Mouse (Mus musculus): ENCODE data around the gene Prim1.

Prim1 gene

DNA sequence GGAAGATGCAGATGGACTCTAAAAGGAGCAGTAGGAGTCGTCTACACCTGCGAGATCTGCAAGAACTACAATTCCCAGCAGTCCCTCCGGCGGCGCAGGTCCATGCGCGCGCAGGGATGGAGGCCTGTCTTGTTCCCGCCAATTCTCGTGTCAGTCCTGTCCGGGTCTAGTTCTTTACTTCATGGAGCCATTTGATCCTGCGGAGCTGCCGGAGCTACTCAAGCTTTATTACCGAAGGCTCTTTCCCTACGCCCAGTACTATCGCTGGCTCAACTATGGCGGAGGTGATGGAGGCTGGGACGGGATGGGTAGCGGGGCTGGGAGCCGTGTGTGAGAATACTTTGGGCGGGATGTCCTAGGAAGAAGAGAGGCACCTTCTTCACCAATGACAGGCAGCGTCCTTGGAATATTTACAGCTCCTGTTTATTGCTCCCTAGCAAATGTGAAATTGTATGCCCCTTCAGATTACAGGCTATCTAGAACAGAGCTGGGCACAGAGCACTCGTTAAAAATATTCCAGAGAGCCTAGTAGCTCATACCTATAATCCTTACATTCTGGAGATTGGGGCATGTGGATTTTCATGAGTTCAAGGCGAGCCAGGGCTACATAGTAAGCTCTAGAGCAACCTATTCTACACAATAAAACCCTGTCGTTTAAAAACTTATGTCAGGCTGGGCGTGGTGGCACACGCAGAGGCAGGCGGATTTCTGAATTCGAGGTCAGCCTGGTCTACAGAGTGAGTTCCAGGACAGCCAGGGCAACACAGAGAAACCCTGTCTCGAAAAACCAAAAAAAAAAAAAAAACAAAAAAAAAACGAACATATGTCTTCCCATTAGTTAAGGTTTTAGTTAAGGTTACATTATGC is at the start of gene Prim1:
Gene Prim1 (plus strand): TSS at position 101 of the 867 bp plus-strand sequence.
- peak; percentile 81 for DNase-seq (ENCODE audit: low read depth)

DNA sequence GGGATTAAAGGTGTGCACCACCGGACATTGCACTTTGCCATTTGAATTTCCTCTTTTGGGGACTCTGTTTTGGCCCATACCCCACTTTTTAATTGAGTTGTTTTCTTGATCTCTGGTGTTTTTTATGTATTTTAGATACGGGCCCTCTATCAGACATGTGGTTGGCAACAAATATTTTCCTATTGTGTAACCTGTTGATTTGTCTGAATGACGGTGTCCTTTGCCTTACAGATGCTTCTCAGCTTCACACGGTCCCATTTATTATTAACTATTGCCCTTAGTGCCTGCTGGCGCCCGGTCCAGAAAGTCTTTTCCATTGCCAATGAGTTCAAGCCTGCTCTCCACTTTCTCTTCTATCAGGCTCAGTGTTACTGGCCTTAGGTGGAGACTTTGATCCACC is 48.5 kb upstream of the Prim1 start:
- DNase-seq (ENCODE audit: low read depth) = no peak

DNA sequence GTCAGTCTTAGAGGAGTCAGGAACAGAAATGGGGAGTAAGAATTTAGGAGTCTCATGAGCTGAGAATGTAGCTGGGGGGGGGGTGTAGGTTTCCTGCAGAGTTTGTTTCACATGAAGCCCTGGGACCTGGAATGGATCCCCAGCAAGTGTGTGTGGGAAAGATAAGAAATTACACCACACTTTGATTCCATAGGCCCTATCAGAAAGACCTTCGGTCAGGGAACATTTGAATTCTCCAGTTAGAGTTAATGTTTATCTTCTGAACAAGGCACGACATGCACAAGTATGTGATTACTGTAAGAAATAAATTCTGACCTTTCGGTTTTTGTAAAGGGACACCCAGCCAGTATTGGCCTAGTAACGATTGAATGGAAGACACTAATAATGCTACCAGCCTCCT is 45.1 kb upstream of the Prim1 start:
- peak; percentile 14 for DNase-seq (ENCODE audit: low read depth)

DNA sequence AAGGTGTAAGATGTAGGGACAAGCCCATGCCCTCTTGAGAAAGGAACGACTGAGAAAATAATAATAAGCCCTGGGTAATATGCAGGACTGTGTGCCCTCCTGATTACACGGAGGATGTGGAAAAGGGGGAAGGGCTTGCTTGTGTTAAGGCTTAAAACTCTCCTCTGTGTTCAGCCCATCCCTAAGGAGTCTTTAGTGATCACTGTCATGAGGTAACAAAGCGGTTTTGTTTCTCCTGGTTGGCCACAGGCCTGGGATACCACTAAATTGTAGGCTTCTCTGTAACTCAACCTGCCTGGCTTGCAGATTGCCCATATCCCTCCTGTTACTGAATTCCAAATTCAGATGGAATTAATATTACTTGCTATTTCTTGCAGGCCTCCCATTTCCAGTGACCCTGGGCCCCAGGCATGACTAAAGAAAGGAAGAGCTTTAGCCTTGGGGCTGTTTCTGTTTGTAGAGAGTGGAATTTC is 44.6 kb upstream of the Prim1 start:
- no peak for DNase-seq (ENCODE audit: low read depth)

DNA sequence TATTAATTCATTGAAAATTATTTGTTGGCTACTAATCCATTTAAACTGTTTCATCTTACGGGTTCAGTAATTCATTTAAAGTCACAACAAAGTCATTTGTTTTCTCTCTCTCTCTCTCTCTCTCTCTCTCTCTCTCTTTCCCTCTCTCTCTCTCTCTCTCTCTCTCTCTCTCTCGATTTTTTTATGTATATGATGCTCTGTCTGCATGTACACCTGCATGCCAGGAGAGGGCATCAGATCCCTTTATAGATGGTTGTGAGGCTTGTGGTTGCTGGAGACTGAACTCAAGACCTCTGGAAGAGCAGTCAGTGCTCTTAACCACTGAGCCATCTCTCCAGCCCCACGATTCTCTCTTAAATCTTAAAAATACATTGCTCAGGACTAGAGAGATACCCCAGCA is 43.8 kb upstream of the Prim1 start:
- DNase-seq (ENCODE audit: low read depth) = no peak

DNA sequence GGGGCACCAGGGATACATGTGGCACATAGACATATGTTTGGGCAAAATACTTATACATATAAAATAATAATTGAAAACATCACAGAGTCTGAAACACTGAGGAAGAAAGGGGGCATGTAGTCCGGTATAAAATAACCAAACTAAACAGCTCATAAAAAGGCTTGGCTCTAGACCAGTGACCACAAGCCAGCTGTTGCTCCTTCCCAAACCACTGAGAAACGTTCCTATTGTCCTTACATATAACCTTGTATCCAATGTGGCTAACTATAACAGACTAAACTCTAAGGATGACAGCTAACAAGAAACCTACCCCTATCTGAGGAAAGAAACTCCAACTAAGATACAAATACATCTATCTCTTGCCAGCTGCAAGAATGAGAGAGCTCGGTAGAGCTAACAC is 40.9 kb upstream of the Prim1 start:
- DNase-seq (ENCODE audit: low read depth) = no peak

DNA sequence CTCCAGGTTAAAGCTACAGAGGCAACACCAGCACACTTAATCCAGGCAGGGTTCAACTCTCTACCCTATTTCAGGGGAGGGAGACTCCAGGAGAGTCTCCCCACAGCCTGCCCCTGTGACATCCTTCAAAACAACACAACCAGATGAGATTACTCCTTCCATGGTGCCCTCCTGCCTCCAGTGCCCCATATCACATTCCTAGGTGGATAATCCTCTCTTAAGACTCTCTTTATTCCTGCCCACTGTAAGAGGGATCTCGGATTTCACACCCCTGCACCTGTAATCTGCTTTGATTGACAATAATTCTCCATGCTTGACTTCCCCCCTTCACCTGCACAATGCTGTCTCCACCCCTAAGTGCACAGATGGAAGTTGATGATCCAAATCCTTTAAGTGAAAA is 39.5 kb upstream of the Prim1 start:
- no peak for DNase-seq (ENCODE audit: low read depth)

DNA sequence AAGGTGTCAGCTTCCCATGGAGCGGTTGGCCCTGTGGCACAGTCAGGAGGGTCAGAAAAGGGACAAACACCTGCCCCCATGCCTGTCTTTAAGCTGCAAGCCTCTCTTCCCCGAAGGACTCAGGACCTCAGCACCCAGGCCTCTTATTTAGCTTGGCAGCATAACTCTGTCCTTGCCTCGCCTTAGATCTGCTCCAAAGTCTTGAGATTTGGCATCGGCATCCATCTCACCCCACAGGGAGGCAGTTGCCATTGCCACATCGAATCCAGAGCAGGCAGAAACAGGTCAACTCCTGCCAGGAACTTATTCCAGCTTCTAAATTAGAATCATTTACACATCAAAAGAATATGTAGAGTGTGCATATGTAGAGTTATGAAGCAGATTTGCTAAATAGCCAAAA is 30.3 kb upstream of the Prim1 start:
- no peak for DNase-seq (ENCODE audit: low read depth)

DNA sequence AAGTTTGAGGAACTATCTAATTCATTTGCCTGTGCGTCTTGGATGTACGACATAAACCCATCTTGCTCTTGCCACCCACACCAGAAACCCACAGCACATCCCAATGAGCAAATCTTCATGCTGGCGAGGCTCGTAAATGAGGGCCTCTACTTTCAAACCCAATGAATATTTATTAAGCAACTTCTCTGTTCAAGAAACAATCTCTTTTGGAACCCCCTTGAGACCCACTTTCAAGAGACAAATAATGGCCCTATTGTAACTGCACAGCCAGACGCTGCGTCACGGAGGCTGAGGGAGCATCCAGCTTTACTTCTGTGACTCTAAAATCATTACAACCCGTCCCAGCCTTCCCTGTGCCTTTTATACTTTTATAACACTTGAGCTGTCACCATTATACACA is 29.4 kb upstream of the Prim1 start:
- no peak for DNase-seq (ENCODE audit: low read depth)

DNA sequence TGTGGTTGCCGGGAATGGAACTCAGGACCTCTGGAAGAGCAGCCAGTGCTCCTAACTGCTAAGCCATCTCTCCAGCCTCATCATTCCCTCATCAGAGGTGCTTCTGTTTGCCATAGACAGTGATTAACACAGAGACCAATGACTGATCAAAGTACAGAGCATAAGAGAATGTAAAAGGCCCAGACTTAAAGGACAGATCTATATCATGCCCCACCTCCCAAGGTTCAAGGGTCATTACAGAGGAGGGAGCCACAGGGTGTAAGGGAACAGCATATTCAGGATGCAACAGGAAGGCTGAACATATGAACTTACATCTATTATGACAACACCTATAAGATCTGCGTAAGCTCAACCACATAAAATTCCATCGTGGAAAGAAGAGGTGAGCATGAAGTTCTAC is 18.3 kb upstream of the Prim1 start:
- no peak for DNase-seq (ENCODE audit: low read depth)

DNA sequence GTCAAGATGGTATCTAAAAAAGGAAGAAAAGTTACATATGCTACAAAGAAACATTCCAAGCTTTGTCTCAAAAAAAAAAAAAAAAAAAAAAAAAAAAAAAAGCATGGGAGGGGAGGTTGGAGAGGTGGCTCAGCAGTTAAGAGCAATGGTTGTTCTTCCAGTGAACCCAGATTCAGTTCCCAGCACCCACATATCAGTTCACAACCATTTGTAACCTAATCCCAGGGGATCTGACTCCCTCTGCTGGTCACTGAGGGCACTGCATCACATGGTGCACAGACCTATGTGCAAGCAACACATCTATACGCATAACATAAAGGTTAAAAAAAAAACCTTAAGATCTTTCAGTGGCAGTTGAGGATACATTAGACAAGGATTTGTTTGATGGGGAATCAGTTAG is 16.7 kb upstream of the Prim1 start:
- no peak for DNase-seq (ENCODE audit: low read depth)

DNA sequence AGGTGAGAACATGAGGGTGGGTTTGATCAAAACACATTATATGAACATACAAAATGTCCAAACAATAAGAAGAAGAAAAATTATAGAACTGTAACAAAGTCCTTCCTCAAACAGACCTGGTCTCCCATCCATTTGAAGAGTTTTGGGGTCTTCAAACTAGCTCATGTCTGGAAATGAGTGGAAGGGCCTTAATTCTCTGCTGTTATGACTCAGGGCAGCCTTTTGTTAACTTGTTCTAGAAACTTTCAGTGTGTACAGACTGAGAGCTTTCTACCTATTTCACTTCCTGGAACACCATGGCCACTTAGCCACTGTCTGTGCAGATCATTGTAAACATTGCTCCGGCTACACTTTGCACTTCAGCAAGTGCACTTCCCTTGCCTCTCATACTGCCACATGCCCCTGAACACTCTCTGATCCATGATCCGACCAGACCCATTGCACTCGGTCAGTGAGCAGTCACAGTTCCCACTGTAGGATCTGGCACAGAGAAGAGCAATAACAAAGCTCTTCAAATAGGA is 11.6 kb upstream of the Prim1 start:
- no peak for DNase-seq (ENCODE audit: low read depth)

DNA sequence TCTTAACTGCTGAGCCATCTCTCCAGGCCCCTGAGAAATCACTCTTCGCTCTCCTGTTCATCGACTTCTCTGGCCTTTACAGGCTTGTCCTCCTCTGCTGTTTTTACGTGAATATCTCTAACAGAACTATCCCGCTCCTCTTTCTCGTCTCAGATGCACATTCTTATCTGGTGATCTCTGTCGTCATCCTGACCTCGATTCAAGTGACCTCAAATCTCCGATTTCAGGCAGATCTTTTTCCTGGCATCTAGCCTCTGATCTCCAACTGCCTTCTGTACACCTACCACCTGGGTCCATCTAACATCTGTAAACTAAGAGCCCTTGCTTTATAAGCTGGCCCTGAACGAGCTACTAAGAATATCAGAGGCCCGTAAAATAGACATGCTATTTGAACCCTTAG is 10.1 kb upstream of the Prim1 start:
- DNase-seq (ENCODE audit: low read depth) = no peak

DNA sequence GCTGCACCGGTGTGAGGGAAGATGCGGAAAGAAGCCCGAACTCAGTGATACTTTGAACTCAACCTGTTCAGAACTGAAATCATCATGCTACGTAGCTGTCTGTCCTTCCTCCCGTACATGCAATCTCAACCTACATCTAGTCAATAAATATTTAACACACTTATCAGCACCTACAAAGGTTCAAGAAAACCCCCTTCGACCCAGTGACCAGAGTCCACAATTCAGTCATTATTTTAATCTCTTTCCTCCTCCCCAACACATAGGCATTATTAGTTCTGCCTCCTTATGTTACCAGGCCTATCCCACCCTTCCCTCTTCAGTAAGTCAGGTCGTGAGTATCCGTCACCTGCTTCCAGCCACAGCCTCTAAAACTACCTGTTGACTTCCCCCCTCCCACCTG is 9.5 kb upstream of the Prim1 start:
- no peak for DNase-seq (ENCODE audit: low read depth)

DNA sequence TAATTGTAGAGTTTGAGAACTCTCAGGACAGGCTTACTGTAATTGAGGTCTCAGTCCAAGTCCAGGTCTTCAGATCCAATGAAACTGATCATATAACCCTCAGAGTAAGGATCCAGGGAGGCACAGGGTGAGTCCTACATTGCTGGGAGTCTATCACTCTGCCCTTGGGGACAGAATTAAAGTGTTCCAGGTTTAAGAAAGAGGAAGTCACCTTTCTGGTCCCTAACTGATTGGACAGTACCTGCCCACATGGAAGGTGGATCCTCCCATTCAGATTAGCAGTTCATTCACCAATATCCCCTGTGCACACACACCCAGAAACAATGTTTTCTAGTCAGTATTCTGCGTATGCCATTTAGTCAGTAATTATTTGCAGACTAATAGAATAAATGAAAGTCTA is 7.5 kb upstream of the Prim1 start, which contains the start of gene Hsd17b6:
Gene Hsd17b6 (minus strand): TSS at position 166 of the 400 bp plus-strand sequence.
- no peak for DNase-seq (ENCODE audit: low read depth)

DNA sequence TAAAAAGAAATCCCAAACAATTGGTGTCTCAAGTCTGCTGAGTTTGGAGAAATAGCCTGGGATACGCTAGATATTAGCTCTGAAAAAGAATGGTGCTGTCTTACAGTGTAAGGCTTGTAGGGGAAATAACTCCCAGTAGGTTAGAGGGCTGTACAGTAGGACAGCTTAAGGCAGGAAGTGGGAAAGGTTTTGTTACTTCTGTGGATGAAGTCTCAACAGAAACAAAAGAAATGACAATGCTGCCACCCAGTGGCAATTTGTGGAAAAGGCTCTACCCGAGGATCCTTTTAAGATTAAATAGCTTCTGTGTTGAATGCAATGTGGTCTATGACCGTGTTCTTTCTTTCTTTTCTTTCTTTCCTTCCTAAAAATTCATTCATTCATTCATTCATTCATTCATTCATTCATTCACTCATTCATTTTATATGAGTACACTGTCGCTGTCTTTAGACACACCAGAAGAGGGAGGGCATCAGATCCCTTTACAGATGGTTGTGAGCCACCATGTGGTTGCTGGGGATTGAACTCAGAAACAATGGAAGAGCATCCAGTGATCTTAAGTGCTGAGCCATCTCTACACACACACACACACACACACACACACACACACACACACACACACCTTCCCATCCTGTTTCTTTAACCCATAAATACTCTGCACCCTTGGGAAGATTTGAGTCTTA is 6.6 kb upstream of the Prim1 start:
- peak; percentile 80 for DNase-seq (ENCODE audit: low read depth)

DNA sequence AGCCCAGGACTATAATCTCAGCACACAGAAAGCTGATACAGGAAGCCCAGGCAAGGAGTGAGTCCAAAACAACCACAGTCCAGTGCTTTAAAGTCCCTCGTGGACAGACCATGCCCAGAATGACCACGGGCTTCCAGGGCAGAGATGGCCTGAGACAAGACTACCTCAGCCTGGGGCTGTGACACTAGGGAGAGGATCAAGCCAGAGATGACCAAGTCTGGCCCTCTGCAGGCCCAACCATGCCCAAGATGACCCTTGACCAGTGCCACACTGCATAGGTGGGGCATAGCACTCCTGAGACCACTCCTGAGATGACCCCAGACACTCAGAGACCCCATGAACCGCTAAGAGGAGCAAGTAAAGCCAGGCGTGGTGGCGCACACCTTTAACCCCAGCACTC is 5.2 kb upstream of the Prim1 start:
- DNase-seq (ENCODE audit: low read depth) = no peak

DNA sequence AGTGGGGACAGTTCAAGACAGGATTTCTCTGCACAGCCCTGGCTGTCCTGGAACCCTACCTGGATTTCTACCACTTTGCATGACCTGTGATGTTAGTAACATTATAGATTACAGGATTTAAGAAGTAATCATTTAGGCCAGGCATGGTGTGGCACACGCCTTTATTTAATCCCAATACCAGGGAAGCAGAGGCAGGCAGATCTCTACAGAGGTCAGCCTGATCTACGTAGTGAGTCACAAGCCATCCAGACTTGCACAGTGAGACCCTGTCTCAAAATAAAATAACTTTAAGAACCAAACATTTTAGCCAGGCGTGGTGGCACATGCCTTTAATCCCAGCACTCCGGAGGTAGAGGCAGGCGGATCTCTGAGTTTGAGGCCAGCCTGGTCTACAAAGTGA is 7.2 kb downstream of the Prim1 start:
- no peak for DNase-seq (ENCODE audit: low read depth)

DNA sequence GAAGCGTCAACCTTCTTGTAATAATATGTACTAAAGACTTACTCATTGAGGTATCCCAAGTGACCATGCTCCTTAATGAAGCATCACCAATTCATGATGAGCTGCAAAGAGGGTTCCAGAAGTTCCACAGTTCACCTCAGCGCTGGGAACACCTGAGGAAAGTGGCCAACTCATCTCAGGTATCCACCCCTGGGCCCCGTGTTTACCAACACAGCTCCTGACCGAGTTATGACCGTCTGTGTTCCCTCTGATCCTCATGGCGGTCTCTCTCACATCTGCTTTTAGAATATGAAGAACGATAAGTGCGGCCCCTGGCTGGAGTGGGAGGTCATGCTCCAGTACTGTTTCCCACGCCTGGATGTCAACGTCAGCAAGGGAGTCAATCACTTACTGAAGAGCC is 8.5 kb downstream of the Prim1 start:
- DNase-seq (ENCODE audit: low read depth) = no peak

DNA sequence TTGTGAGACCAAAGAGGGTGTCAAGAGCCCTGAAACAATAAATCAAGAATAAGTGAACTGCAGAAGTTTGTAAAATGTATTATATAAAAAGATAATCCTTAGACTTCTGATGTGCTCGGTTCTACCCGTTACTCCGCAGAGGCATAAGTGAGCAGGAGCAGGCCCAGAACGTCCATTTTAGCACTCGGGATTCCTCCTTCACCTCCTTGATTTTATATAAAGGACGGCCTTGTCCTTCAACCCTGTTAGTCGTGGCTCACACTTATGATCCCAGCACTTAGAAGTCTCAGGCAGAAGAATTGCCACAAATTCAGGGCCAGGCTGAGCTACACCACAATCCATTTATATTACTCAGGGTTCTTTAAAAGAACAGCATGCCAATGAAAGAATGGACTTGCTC is 15.0 kb downstream of the Prim1 start:
- no peak for DNase-seq (ENCODE audit: low read depth)

DNA sequence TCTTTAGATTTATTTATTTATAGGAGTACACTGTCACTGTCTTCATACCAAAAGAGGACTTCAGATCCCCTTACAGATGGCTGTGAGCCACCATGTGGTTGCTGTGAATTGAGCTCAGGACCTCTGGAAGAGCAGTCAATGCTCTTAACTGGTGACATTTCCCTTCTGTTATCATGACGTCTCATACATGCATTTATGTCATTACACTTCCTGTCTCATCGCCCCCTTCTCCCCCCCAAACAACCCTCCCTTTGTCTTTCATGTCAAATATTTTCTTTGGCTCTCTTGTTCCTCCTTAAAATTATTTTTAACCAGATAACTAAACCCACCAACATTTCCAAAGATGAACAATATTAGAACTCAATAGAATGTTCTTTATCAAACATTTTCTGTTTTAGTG is 15.9 kb downstream of the Prim1 start:
- no peak for DNase-seq (ENCODE audit: low read depth)

DNA sequence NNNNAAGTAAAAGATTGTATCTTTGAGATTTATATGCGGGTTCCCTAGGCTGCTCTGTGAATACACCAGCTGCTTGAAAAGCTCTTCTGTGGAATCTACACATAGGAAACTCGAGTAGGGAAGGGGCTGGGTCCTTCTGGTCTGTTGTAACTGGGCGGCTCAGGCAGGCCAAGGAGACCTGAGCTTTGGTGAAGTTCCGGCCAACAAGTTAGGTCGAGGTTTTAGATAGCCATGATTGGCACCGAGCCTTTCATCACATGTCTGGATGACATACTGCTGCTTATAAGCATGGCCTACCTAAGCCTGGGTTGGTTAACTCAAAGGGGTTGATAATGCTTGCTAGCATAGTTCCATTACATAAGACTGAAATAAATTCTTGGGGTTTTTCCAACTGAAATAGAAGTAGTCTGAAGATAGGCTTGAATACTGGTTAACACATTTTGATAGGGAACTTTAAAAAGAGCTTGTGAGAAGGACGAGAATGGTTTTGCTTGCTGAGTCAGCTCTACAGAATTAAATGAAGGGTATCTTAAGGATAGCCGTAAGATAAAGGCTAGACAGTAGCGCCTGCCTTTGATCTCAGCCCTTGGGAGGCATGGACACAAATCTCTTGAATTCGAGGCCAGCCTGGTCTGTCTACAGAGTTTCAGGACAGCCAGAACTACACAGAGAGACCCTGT is 21.9 kb downstream of the Prim1 start:
- DNase-seq (ENCODE audit: low read depth) = no peak

DNA sequence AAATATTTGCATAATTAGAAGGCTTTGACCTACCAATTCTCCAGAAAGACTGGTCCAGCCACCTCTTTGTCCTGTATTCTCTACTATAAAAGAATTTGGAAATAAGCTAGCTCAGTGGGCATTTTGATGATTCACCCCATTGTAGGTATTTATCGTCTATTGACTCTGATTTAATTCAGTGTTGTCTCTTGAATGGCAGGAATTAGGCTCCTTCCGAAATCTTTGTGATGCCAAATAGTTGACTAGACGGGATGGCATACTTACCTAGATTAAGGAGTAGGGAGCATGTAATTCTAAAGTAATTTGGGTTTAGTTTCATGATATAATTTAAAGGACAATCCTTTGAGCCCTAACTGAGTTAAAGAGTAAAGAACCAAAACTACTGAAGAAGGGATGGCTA is 23.0 kb downstream of the Prim1 start:
- DNase-seq (ENCODE audit: low read depth) = no peak
